Mouse (Mus musculus) CH12.LX (cell line): ENCODE data around the gene Casz1.

Experiments used
- CTCF ChIP-seq, 2 experiments: IDR thresholded peaks in 1 of 2; conservative IDR thresholded peaks in 1 of 2; 2 replicates each; pipeline ENCODE4 v1.5.1; 2011 to 2012; ENCODE audit warnings: low read depth in 2 of 2, low read length in 2 of 2, improper control_type of control experiment in 1 of 2, inconsistent platforms in 1 of 2, mild to moderate bottlenecking in 1 of 2, moderate library complexity in 1 of 2
- ETS1 ChIP-seq: conservative IDR thresholded peaks from 2 replicates; pipeline ENCODE4 v1.6.1; 2012; ENCODE audit warnings: low read depth, mild to moderate bottlenecking, inconsistent platforms, low read length, improper control_type of control experiment, moderate library complexity
- NRF1 ChIP-seq: IDR thresholded peaks from 2 replicates; pipeline ENCODE4 v1.6.1; 2014; ENCODE audit warnings: low read depth, mild to moderate bottlenecking, inconsistent platforms, low read length, improper control_type of control experiment, moderate library complexity
- POLR2A ChIP-seq: IDR thresholded peaks from 2 replicates; pipeline ENCODE4 v1.6.1; 2011; ENCODE audit warnings: low read depth, mild to moderate bottlenecking, improper control_type of control experiment, low read length
- ZMIZ1 ChIP-seq: IDR thresholded peaks from 2 replicates; pipeline ENCODE4 v1.6.1; 2012; ENCODE audit warnings: low read depth, mild to moderate bottlenecking, inconsistent platforms, low read length, improper control_type of control experiment
- ZNF384 ChIP-seq: IDR thresholded peaks from 2 replicates; pipeline ENCODE4 v1.6.1; 2012; ENCODE audit warnings: low read depth, low read length, improper control_type of control experiment, inconsistent platforms

DNA sequence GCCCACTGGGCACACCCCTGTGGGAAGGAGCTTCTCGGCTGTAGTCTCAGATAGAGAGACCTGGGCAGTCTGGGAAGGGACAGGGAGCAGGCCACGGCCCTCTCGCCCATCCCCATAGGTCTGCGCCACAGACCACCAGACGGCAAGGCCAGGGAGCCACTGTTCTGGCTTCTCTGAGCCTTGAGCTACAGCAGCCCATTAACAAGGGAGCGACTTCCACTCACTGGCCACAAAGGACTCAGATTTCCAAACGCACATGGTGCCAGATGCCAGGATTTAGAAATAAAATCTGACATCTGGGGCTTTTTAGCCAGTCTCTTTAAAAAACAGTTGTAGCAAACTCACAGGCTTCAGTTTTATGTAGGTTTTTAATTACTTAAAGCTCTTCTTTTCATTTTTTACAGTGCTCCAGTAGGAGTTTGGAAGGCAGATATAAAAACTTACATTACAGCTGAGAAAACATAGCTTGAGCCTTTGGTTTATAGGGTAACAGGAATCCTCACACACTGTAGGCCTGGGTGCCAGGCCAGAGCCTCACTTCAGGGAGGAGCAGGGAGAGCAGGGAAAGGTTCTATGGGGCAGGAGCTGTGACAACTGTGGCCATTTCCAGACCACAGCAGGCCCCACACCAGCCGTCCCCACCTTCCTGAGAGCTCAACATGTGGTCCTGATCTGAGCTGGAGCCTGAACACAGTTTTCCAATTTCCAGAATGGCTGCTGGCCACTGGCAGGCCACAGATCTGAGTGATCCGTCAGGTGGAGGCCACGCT is 160.5 kb downstream of the Casz1 start:
- TF ChIP-seq ZMIZ1 (no peak), POLR2A (no peak), NRF1 (no peak), CTCF (conservative IDR thresholded peaks at IDR 0.05 in 1 of 2, IDR thresholded peaks at IDR 0.05 in 1 of 2; ENCODE audit: low read depth in 2 of 2, low read length in 2 of 2) (no peak), ZNF384 (no peak), ETS1 (no peak)
